Mouse (Mus musculus) heart, postnatal 25 days (tissue): ENCODE measurements around the gene Nuak2. TPM values are rescaled to one million over a fixed set of nuclear protein-coding genes. Genes with fewer than 3 reads are reported as not detected.
"Not testable (repeated sequence)": the region's sequence is repeated elsewhere in the genome, so short reads cannot be mapped to it uniquely, and the experiment has no call there.

Experiments used
- DNase-seq: peaks from one replicate; pipeline ENCODE4 v3.0.0; 2022; ENCODE audit warnings: low spot score
- intact Hi-C: fragments of 180-260 bp; cut with DNase I; formaldehyde crosslinking; loops from one replicate; pipeline ENCODE4 v1.15.1; 2025
- total RNA-seq, 2 experiments: library from RNA; stranded (reverse); gene quantifications; 2 replicates each; pipeline ENCODE4 v1.2.3; 2021

Gene Nuak2
- total RNA-seq, 2 experiments from 2014 or later, result 4.1 to 4.3 TPM

- DNase-seq, result peak; percentile 78
- intact Hi-C loops, result no loop called here
These were observed 30.4 kb downstream of the Nuak2 start for GRCm38 (mm10) chr1:132346134-132346851.

- no peak for DNase-seq
- intact Hi-C loops, result no loop called here
These were observed 31.0 kb downstream of the Nuak2 start for GRCm38 (mm10) chr1:132346951-132347350.

- no peak for DNase-seq
- intact Hi-C loops, result no loop called here
These were observed 32.5 kb downstream of the Nuak2 start for GRCm38 (mm10) chr1:132348401-132348800.

- intact Hi-C loops, DNase-seq: not testable (repeated sequence)
These were observed 33.1 kb downstream of the Nuak2 start for GRCm38 (mm10) chr1:132349049-132349448.

- intact Hi-C loops, DNase-seq: not testable (repeated sequence)
These were observed 33.7 kb downstream of the Nuak2 start for GRCm38 (mm10) chr1:132349601-132350000.

- intact Hi-C loops, result loop anchor here (10.0 kb wide), 1 partner anchor 116 kb away; no protein-coding TSS in a partner anchor
- no peak for DNase-seq
These were observed 35.1 kb downstream of the Nuak2 start for GRCm38 (mm10) chr1:132351058-132351457.

- intact Hi-C loops, result loop anchor here (10.0 kb wide), 1 partner anchor 119 kb away; no protein-coding TSS in a partner anchor
- DNase-seq, result no peak
These were observed 37.5 kb downstream of the Nuak2 start for GRCm38 (mm10) chr1:132353389-132353788.

GRCm38 (mm10) chr1:132354234-132354633, 38.3 kb downstream of the Nuak2 start:
- no peak for DNase-seq
- intact Hi-C loops, result loop anchor here (2.0 to 10.0 kb wide), 2 partner anchors 119 to 197 kb away; no protein-coding TSS in a partner anchor

GRCm38 (mm10) chr1:132355162-132355601, 39.3 kb downstream of the Nuak2 start:
- intact Hi-C loops, result loop anchor here (1.0 to 10.0 kb wide), 3 partner anchors 42 to 198 kb away; no protein-coding TSS in a partner anchor
- no peak for DNase-seq

- peak; percentile 72 for DNase-seq
- intact Hi-C loops, result loop anchor here (1.0 to 10.0 kb wide), 3 partner anchors 43 to 199 kb away; no protein-coding TSS in a partner anchor
These were observed 39.9 kb downstream of the Nuak2 start for GRCm38 (mm10) chr1:132355841-132356242.

- DNase-seq, result no peak
- intact Hi-C loops, result loop anchor here (10.0 kb wide), 1 partner anchor 122 kb away; no protein-coding TSS in a partner anchor
These were observed 40.9 kb downstream of the Nuak2 start for GRCm38 (mm10) chr1:132356841-132357240.

- no peak for DNase-seq
- intact Hi-C loops, result no loop called here
These were observed 46.0 kb downstream of the Nuak2 start for GRCm38 (mm10) chr1:132361959-132362358.

GRCm38 (mm10) chr1:132364388-132364787, 48.5 kb downstream of the Nuak2 start:
- no peak for DNase-seq
- intact Hi-C loops, result no loop called here

- intact Hi-C loops, result no loop called here
- DNase-seq, result no peak
These were observed 49.1 kb downstream of the Nuak2 start for GRCm38 (mm10) chr1:132364896-132365557.

- intact Hi-C loops, result loop anchor here (2.0 kb wide), 4 partner anchors 25 to 155 kb away; partner anchors contain the start of genes Dstyk and Tmcc2
- no peak for DNase-seq
These were observed 49.7 kb downstream of the Nuak2 start for GRCm38 (mm10) chr1:132365645-132366044.

GRCm38 (mm10) chr1:132366235-132366634, 50.3 kb downstream of the Nuak2 start:
- DNase-seq, result no peak
- intact Hi-C loops, result loop anchor here (2.0 kb wide), 4 partner anchors 25 to 155 kb away; partner anchors contain the start of genes Dstyk and Tmcc2

GRCm38 (mm10) chr1:132366937-132367336, 51.0 kb downstream of the Nuak2 start:
- DNase-seq, result no peak
- intact Hi-C loops, result loop anchor here (2.0 kb wide), 4 partner anchors 24 to 154 kb away; partner anchors contain the start of genes Dstyk and Tmcc2

- peak; percentile 69 for DNase-seq
- intact Hi-C loops, result loop anchor here (2.0 kb wide), 4 partner anchors 23 to 153 kb away; partner anchors contain the start of genes Dstyk and Tmcc2
These were observed 52.0 kb downstream of the Nuak2 start for GRCm38 (mm10) chr1:132367692-132368506.

- peak; percentile 41 for DNase-seq
These were observed 54.8 kb downstream of the Nuak2 start for GRCm38 (mm10) chr1:132370681-132371173.

More at GRCm38 (mm10) chr1:132370681-132371173, 54.8 kb downstream of the Nuak2 start:
- intact Hi-C loops, result loop anchor here (5.0 kb wide), 1 partner anchor 222 kb away; no protein-coding TSS in a partner anchor
